Mouse (Mus musculus): ENCODE data around the gene Pikfyve. TPM values are rescaled to one million over a fixed set of nuclear protein-coding genes. Genes with fewer than 3 reads are reported as not detected.

Gene Pikfyve
- total RNA-seq (2021): 10 to 100 TPM; 12.7 to 13.5 TPM
- long read RNA-seq, experiment 1, partial matches to known transcripts: 2 of 2 reads
- long read RNA-seq, experiment 1, other reads (novel, unspliced or antisense): 0 of 2 reads
- long read RNA-seq, experiment 2, partial matches to known transcripts: 2 of 2 reads
- long read RNA-seq, experiment 2, other reads (novel, unspliced or antisense): 0 of 2 reads

GRCm38 (mm10) chr1:65186287-65187073, at the start of gene Pikfyve, which contains the start of gene Idh1:
Gene Pikfyve, plus strand, starts transcription at chr1:65186683.
Gene Idh1, minus strand, starts transcription at chr1:65186500.
- intact Hi-C loops (cut with DNase I): no loop called here
- DNase-seq: peak; percentile 96 to 97

- DNase-seq: no peak
- intact Hi-C loops (cut with DNase I): no loop called here
Observed at GRCm38 (mm10) chr1:65137560-65137959, 48.9 kb upstream of the Pikfyve start.

DNA sequence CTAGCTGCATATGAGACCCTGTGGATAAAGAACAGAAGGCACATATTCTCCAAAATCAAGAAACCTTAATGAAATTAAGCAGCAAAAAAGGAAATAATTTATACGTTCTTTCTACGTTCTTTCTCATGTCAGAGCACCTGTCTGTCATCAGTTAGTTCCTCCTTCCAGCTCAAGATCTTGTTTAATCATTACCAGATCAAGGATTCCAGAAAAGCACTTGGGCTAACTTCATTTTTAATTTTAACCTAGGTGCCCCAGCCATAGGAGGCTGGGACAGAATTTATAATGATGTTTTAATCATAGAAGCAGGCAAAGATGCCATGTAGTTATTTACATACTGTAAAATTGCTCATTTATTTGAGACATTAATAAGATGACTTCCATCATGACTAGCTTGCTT, 41.7 kb upstream of the Pikfyve start:
- intact Hi-C loops (cut with DNase I): no loop called here
- no peak for DNase-seq

DNA sequence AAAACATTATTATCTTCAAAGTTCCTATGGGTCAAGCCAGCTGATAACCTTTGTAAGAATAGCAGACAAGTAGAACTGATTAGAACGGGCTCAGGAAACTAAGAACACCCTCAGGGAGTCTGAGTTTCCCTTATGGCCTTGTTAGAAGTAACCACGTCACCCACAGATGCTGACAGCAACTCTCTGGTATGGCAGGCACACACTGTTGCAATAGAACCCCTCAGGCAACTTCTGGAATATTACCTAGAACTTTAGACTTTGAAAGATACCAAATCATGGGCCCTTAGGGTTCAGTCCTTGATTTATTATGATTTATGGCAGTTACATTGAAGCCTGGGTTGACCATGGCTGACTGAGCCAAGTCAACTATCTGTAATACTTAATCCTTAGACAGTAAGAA, 39.9 kb upstream of the Pikfyve start:
- DNase-seq: no peak
- intact Hi-C loops (cut with DNase I): no loop called here

GRCm38 (mm10) chr1:65147326-65147725, 39.2 kb upstream of the Pikfyve start:
- intact Hi-C loops (cut with DNase I): no loop called here
- DNase-seq: no peak

DNA sequence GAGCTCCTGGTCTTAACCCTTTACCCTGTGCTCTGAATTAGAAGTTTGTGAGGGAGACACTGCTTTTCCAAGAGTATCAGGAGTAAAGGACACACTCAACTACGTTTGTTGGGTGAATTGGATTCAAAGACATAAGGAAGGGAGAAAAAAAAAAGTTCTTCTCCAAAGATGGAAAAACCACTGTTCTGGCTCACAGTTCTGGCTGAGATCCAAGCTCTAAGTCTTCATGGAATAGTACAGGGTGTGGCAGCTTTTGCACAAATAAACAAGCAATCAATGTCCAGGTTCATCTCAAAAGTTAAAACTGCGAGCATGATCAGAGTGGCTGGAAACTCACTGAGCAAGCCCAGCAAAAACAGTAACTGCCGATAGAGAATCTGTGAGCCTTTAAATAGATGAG, 38.5 kb upstream of the Pikfyve start:
- intact Hi-C loops (cut with DNase I): no loop called here

GRCm38 (mm10) chr1:65154814-65155213, 31.7 kb upstream of the Pikfyve start:
- intact Hi-C loops (cut with DNase I): no loop called here
- DNase-seq: no peak

More for the DNA sequence above, 38.5 kb upstream of the Pikfyve start:
- no peak for DNase-seq

DNA sequence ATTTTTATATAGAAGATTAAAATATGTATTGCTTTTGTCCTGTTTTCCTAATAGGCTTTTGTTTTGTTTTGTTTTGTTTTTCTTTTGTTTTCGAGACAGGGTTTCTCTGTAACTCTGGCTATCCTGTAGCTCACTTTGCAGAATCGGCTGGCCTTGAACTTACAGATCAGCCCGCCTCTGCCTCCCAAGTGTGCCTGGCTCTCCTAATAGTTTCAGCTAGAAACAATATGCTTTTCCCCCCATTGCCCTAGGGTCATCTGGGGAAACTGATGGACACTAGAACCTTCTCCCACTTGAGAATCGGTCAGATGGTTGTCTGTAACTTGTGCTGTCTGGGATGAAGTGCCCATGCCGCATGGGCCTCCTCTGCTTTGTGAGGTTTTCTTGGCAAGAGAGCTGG, 30.4 kb upstream of the Pikfyve start:
- DNase-seq: no peak

GRCm38 (mm10) chr1:65162210-65162609, 24.3 kb upstream of the Pikfyve start:
- DNase-seq: no peak
- intact Hi-C loops (cut with DNase I): no loop called here

More for the DNA sequence above, 30.4 kb upstream of the Pikfyve start:
- intact Hi-C loops (cut with DNase I): no loop called here

DNA sequence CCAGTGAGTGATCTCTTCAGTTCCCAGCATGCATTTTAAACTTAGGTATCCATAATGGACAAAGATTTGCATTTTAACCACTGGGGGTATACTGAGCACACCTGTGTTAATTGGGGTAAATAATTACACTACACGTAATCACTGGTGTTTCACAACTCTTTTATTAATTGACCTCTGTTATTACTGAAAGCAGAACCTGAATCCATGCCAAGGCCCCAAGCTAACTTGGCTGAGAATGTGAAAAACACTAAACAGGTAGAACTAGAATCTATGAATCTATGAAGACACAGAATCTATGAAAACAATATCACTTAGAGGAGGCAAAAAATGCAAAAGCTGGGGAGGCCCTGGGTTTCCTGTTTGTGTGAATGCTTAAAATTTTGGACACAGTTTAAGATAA, 19.0 kb upstream of the Pikfyve start:
- no peak for DNase-seq
- intact Hi-C loops (cut with DNase I): no loop called here

DNA sequence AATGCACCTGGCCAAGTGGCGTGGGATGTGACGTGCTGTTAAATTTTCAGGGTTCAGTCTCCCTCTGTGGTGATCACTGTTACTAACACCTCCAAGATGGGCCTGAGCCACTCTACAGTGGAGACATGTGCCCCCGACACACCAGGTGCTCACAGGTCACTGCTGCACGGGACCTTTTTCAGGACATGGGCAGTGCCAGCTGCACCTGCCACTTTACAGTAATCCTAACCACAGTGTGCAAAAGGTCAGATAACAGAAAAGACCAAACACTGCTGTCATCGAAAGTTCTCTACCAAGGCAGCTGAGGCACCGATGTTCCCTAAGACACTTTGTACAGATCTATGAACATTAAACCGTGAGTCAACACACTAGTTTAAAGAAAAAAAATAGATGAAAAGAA, 16.9 kb upstream of the Pikfyve start:
- no peak for DNase-seq
- intact Hi-C loops (cut with DNase I): no loop called here

GRCm38 (mm10) chr1:65169947-65170346, 16.5 kb upstream of the Pikfyve start:
- intact Hi-C loops (cut with DNase I): no loop called here

GRCm38 (mm10) chr1:65171579-65171978, 14.9 kb upstream of the Pikfyve start:
- intact Hi-C loops (cut with DNase I): no loop called here

More at GRCm38 (mm10) chr1:65169947-65170346, 16.5 kb upstream of the Pikfyve start:
- DNase-seq: no peak

DNA sequence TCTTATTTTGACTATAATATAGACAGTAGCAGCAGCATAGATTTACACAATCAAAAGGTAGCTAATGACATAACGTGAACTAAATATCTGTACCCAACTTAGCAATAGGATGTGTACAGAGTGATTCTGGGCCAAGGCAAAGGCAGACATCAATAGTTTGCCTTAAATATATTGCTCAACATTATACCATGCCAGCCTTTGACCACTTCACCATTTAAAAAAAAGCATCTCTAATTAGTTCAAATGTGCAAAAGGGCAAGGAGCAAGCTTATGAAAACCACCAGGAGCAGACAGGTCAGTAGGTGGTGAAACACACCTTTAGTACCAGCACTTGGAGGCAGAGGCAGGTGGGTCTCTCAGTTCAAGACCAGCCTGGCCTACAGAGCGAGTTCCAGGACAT, 12.8 kb upstream of the Pikfyve start:
- DNase-seq: no peak
- intact Hi-C loops (cut with DNase I): no loop called here

More at GRCm38 (mm10) chr1:65171579-65171978, 14.9 kb upstream of the Pikfyve start:
- DNase-seq: no peak

- DNase-seq: no peak
- intact Hi-C loops (cut with DNase I): loop anchor here (5.0 kb wide), 1 partner anchor 129 kb away; no protein-coding TSS in a partner anchor
Observed at GRCm38 (mm10) chr1:65176171-65176570, 10.3 kb upstream of the Pikfyve start.

GRCm38 (mm10) chr1:65176912-65177311, 9.6 kb upstream of the Pikfyve start:
- intact Hi-C loops (cut with DNase I): loop anchor here (5.0 kb wide), 1 partner anchor 130 kb away; no protein-coding TSS in a partner anchor
- no peak for DNase-seq

GRCm38 (mm10) chr1:65177452-65177851, 9.0 kb upstream of the Pikfyve start:
- intact Hi-C loops (cut with DNase I): loop anchor here (5.0 kb wide), 1 partner anchor 130 kb away; no protein-coding TSS in a partner anchor
- no peak for DNase-seq

GRCm38 (mm10) chr1:65178126-65178901, 8.2 kb upstream of the Pikfyve start:
- peak; percentile 96 for DNase-seq
- intact Hi-C loops (cut with DNase I): loop anchor here (5.0 kb wide), 1 partner anchor 131 kb away; no protein-coding TSS in a partner anchor

GRCm38 (mm10) chr1:65178902-65179432, 7.5 kb upstream of the Pikfyve start:
- intact Hi-C loops (cut with DNase I): loop anchor here (1.0 to 5.0 kb wide), 2 partner anchors 67 to 132 kb away; no protein-coding TSS in a partner anchor
- DNase-seq: peak; percentile 99

GRCm38 (mm10) chr1:65179634-65180249, 6.7 kb upstream of the Pikfyve start:
- intact Hi-C loops (cut with DNase I): loop anchor here (1.0 to 5.0 kb wide), 2 partner anchors 67 to 132 kb away; no protein-coding TSS in a partner anchor
- peak; percentile 59 to 83 for DNase-seq
